Comparison of ENCODE assay signal across 11 mouse cellular contexts in the genomic region with DNA sequence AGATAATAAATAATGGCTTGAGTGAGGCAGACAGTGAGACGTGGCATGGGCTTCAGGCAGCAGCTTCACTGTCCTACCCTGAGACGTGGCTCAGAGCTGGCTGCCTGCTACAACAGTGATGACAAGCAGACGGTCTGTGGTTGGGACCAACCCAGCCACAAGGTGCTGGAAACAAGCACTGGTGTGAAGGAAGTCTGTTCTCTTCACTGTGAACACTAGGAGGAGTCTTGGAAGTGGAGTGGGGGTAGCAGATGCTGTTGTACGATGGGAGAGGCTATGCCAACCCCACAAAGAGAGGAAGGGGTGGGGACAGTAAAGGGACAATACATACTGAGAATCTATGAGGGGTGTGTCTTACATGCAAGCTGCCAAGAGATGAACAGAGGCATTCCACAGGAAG. TPM values are rescaled to one million over a fixed set of nuclear protein-coding genes. Genes with fewer than 3 reads are reported as not detected.
DNase-seq lines count a peak whose midpoint lies in the region; ATAC-seq and TF ChIP-seq lines count a peak whose summit lies in the region.
"Had no signal": no experiment of that assay in that cellular context is flagged by ENCODE, and none has a peak within 500 bp of the region (broad histone marks: within the 10 kb centered on the region; RNA-seq: fewer than 3 reads in every experiment).

No protein-coding gene starts in this region.

- no peaks in the 10 kb centered on the region for H3K36me3 ChIP-seq in hindbrain, postnatal 0 days (ENCODE audit: insufficient read depth, low read length)
- H3K36me3 ChIP-seq in hindbrain, embryonic 11.5 days (ENCODE audit: control insufficient read depth, insufficient read depth, low read length), result no peaks in the 10 kb centered on the region
- H3K36me3 ChIP-seq in forebrain, embryonic 15.5 days, result no peaks in the 10 kb centered on the region
- H3K36me3 ChIP-seq: neural tube, embryonic 12.5 days had no signal

- H3K27me3 ChIP-seq in hindbrain, postnatal 0 days (ENCODE audit: insufficient read depth, low read length), result no peaks in the 10 kb centered on the region
- H3K27me3 ChIP-seq in hindbrain, embryonic 11.5 days (ENCODE audit: control insufficient read depth, insufficient read depth, low read length), result no peaks in the 10 kb centered on the region
- no peaks in the 10 kb centered on the region for H3K27me3 ChIP-seq in forebrain, embryonic 15.5 days
- H3K27me3 ChIP-seq: neural tube, embryonic 12.5 days; Patski had no signal

- TF ChIP-seq CTCF in hindbrain, postnatal 0 days (IDR thresholded peaks at IDR 0.05; ENCODE audit: low read depth), result peak; percentile 62

- H3K9me3 ChIP-seq in hindbrain, postnatal 0 days (ENCODE audit: low read length), result no peaks in the 10 kb centered on the region
- H3K9me3 ChIP-seq in hindbrain, embryonic 11.5 days (ENCODE audit: control insufficient read depth, low read length), result no peaks in the 10 kb centered on the region
- no peaks in the 10 kb centered on the region for H3K9me3 ChIP-seq in forebrain, embryonic 15.5 days
- H3K9me3 ChIP-seq: neural tube, embryonic 12.5 days had no signal

- H3K9ac ChIP-seq in hindbrain, postnatal 0 days (replicated peaks; ENCODE audit: low read length), result no peak overlapping the region
- H3K9ac ChIP-seq in hindbrain, embryonic 11.5 days (ENCODE audit: low read depth, low read length), result no peak overlapping the region
- H3K9ac ChIP-seq in forebrain, embryonic 15.5 days (replicated peaks), result no peak overlapping the region
- H3K9ac ChIP-seq: neural tube, embryonic 12.5 days had no signal

- ATAC-seq in hindbrain, postnatal 0 days, result peak; percentile 71
- ATAC-seq in hindbrain, embryonic 11.5 days (ENCODE audit: low FRiP score), result no peak
- ATAC-seq in forebrain, embryonic 15.5 days (replicated peaks), result peak; percentile 53
- ATAC-seq in megakaryocyte progenitor cell, adult 5-6 weeks (replicated peaks; ENCODE audit: poor library complexity), result peak; percentile 31; the same call in 1 of the 2 replicates
- ATAC-seq: Patski had no signal

- H3K4me1 ChIP-seq in hindbrain, postnatal 0 days (ENCODE audit: insufficient read depth, low read length), result peaks cover 9% of the 10 kb centered on the region; the same call in 1 of the 2 replicates
- H3K4me1 ChIP-seq in hindbrain, embryonic 11.5 days (replicated peaks; ENCODE audit: control insufficient read depth, insufficient read depth, low read length), result no peaks in the 10 kb centered on the region
- peaks cover 50% of the 10 kb centered on the region for H3K4me1 ChIP-seq in forebrain, embryonic 15.5 days

- H3K27ac ChIP-seq in hindbrain, postnatal 0 days, result no peak overlapping the region
- no peak overlapping the region for H3K27ac ChIP-seq in hindbrain, embryonic 11.5 days (ENCODE audit: low read depth, low read length)
- H3K27ac ChIP-seq in forebrain, embryonic 15.5 days (replicated peaks), result peak overlapping the region; percentile 19; the same call in 1 of the 2 replicates
- H3K27ac ChIP-seq: neural tube, embryonic 12.5 days had no signal

- H3K4me2 ChIP-seq in hindbrain, postnatal 0 days (ENCODE audit: low read depth, low read length), result no peak overlapping the region
- no peak overlapping the region for H3K4me2 ChIP-seq in hindbrain, embryonic 11.5 days (replicated peaks; ENCODE audit: low read depth, low read length)
- H3K4me2 ChIP-seq in forebrain, embryonic 15.5 days (replicated peaks), result no peak overlapping the region
- H3K4me2 ChIP-seq: neural tube, embryonic 12.5 days had no signal

- DNase-seq in hindbrain, postnatal 0 days (ENCODE audit: low spot score), result peak; percentile 53
- no peak for DNase-seq in hindbrain, embryonic 11.5 days (ENCODE audit: low spot score)
- DNase-seq in brain, adult 2 months (ENCODE audit: low read depth, low spot score), result peak; percentile 40
- DNase-seq in ovary, postnatal 14 days (ENCODE audit: low spot score), result no peak
- no peak for DNase-seq in kidney, adult 11 months
- DNase-seq: kidney, postnatal 36 days had no signal

- WGBS in hindbrain, postnatal 0 days, result 42% methylated on average over 4 of the region's 4 CpGs
- WGBS in hindbrain, embryonic 11.5 days, result 73% methylated on average over 4 of the region's 4 CpGs
- 47% methylated on average over 4 of the region's 4 CpGs for WGBS in forebrain, embryonic 15.5 days

- H3K4me3 ChIP-seq in hindbrain, postnatal 0 days (ENCODE audit: low read length), result no peak overlapping the region
- H3K4me3 ChIP-seq in hindbrain, embryonic 11.5 days (ENCODE audit: low read depth, low read length), result no peak overlapping the region
- no peak overlapping the region for H3K4me3 ChIP-seq in forebrain, embryonic 15.5 days
- H3K4me3 ChIP-seq: neural tube, embryonic 12.5 days had no signal

RNA-seq across cellular contexts. Expression of a gene that starts 12.0 kb away (rescaled TPM):
- total RNA-seq in hindbrain, postnatal 0 days (2014; rRNA removed), result 51.0 and 52.5 TPM in 2 replicates
- 3.9 and 4.1 TPM in 2 replicates for polyA plus RNA-seq in hindbrain, postnatal 0 days (2015; fragmentation: Nextera tagmentation; extraction: Ambion mirVana)
- polyA plus RNA-seq in hindbrain, embryonic 11.5 days (2014; fragmentation: Nextera tagmentation; extraction: Ambion mirVana), result 3.3 and 3.5 TPM in 2 replicates
- polyA plus RNA-seq in forebrain, embryonic 15.5 days (2015; fragmentation: Nextera tagmentation; extraction: Ambion mirVana), result 3.4 and 3.8 TPM in 2 replicates
- total RNA-seq in megakaryocyte progenitor cell, adult 5-6 weeks (2015), result 0.02 and 0.05 TPM in 2 replicates
- 0.12 TPM in 1 of 2 replicates, not detected in the other for total RNA-seq in megakaryocyte progenitor cell, adult 5-6 weeks (2017)
- total RNA-seq: megakaryocyte-erythroid progenitor cell, adult 5-6 weeks had no signal

Comparison
In these comparisons a context has a peak if more than half of its experiments do, and no peak if none do; other contexts are left out.
1. DNase-seq: peak in hindbrain, postnatal 0 days (single experiment) and brain, adult 2 months (single experiment); none in hindbrain, embryonic 11.5 days (single experiment), ovary, postnatal 14 days (single experiment) and kidney, adult 11 months (single experiment).